Mouse (Mus musculus) olfactory bulb, adult 2 months (tissue): ENCODE data around the gene Pkd1. TPM values are rescaled to one million over a fixed set of nuclear protein-coding genes. Genes with fewer than 3 reads are reported as not detected.

ENCODE experiments used
- H3K27ac ChIP-seq: fragments of 200-500 bp; 2 replicates; pipeline ENCODE4 v1.5.1; 2012; ENCODE audit warnings: low read depth, low read length; ENCODE audit not compliant: insufficient read depth
- H3K4me1 ChIP-seq: fragments of 200-500 bp; 2 replicates; pipeline ENCODE4 v1.6.1; 2012; ENCODE audit warnings: low read length; ENCODE audit not compliant: control insufficient read depth, insufficient read depth
- H3K4me3 ChIP-seq: fragments of 200-500 bp; 2 replicates; pipeline ENCODE4 v1.5.1; 2012; ENCODE audit warnings: mild to moderate bottlenecking, low read depth, low read length, moderate library complexity; ENCODE audit not compliant: insufficient read depth
- CTCF ChIP-seq: fragments of 200-500 bp; IDR thresholded peaks from 2 replicates; pipeline ENCODE4 v1.5.1; 2012; ENCODE audit warnings: low read depth, mild to moderate bottlenecking, low read length, moderate library complexity; ENCODE audit not compliant: insufficient read depth
- POLR2A ChIP-seq: fragments of 200-500 bp; IDR thresholded peaks from 2 replicates; pipeline ENCODE4 v1.6.1; 2012; ENCODE audit warnings: mild to moderate bottlenecking, low read depth, low read length, moderate library complexity; ENCODE audit not compliant: insufficient read depth
- WGBS: fragments of 180-500 bp; shearing (Covaris S2); methylation state at CpG from one replicate; pipeline ENCODE4 v1.1.7; 2018; 5-methylcytosine and 5-hydroxymethylcytosine counted together
- polyA plus RNA-seq: library from polyadenylated mRNA; stranded (reverse); fragments of >200 nt; gene quantifications from 2 replicates; pipeline ENCODE4 v1.2.4, GENCODE M21; 2012; ENCODE audit warnings: low replicate concordance; ENCODE audit not compliant: missing spikeins, insufficient read depth, insufficient read length

The Pkd1 gene
- polyA plus RNA-seq, 1 experiment: not detected

DNA sequence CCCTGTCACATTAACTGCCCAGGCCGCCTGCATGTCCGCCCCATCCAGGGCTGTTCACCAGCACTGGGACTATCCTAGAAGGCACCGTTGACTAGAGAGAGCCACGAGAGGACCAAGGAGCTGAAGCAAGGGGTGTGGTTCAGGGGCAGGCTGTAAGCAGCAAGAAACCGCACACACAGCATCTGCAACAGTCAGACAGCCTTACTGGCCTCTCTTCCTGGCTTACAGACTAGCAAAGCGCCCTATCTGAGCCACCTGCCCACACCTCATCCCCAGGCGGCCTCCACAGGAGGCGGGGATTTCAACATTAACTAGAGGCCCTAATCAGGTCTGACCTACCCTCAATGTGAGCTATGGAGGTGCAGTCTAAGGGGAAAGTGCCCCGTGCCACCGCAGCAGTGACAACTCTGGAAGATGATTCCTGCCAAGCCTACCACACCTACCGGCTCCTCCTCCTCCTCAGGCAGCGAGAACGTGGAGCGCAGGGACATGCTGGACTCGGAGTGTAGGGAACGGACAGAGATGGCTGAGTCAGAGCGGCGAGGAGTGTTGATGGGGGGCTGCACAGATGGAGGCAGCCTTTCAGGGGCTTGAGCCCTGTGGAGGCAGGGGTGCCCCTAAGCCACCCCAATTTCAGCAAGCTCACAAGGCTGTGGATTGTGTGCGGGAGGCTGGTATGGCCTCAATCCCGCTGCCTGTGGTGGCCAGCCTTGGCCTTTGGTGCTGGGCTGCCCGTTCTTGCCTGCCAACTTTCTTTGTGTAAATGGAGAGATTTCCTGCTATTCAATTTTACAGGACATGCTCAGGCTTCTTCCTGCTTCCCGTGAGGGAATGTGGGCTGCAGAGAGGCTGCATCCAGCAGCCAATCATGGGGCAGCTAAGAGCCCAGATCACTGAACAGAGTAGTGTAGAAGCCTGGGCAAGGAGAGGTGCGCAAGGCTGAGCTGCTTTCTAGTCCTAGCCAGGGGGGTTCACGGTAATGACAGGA is 35.1 kb upstream of the Pkd1 start:
- no peak overlapping the region for H3K4me3 ChIP-seq
- 72% methylated on average over 24 of the region's 24 CpGs for WGBS
- 0 out of 2 replicates have a peak, but pooled peaks have one; percentile 23 for TF ChIP-seq POLR2A
- TF ChIP-seq CTCF: no peak
- peaks cover 10% of the 10 kb centered on the region for H3K4me1 ChIP-seq
- H3K27ac ChIP-seq: no peak overlapping the region; the same call in 1 of the 2 replicates

DNA sequence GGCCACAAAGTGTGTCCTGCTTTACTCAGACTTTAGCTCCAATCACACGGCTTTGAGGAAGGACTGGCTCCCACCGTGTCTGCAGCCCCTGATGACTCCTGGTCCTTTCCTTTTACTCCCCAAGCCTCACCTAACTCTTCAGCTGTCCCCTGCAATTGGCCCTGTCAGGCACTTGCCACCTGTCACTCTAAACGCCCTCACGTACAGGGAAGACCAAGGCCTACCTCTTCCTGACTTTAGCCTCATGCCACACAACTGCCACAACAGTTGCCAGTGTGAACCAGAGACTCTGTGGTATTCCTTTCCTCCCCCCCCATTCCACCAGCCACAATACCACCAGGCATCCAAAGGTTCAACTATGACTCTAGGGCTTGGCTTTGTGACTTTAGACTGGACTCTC is 29.2 kb upstream of the Pkd1 start:
- 81% methylated on average over 4 of the region's 4 CpGs for WGBS
- Histone ChIP-seq H3K4me1 (no peaks in the 10 kb centered on the region), H3K27ac (no peak overlapping the region), H3K4me3 (no peak overlapping the region)
- TF ChIP-seq POLR2A (no peak), CTCF (no peak)

DNA sequence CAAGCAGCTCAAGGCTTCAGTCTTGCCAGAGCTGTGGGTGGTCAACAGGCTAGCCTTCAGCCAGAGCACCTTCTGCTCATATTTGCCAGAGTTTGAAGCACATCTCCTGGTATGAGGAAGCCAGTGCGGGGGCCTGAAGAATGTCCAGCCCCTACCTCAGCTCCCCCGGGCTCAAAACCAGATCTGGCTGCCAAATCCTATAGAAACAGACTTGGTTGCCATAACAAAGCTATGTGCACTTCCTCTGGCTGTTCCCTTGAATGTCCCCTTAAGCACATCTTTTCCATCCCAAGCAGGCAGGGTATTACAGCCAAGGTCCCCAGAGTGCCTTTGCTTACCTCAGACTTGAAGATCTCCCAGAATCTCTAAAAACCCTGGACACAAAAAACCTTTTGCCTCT is 24.9 kb upstream of the Pkd1 start:
- 80% methylated on average over 2 of the region's 2 CpGs for WGBS
- no peak overlapping the region for H3K27ac ChIP-seq
- no peak overlapping the region for H3K4me3 ChIP-seq
- TF ChIP-seq POLR2A (no peak), CTCF (no peak)
- peaks cover 7% of the 10 kb centered on the region for H3K4me1 ChIP-seq

DNA sequence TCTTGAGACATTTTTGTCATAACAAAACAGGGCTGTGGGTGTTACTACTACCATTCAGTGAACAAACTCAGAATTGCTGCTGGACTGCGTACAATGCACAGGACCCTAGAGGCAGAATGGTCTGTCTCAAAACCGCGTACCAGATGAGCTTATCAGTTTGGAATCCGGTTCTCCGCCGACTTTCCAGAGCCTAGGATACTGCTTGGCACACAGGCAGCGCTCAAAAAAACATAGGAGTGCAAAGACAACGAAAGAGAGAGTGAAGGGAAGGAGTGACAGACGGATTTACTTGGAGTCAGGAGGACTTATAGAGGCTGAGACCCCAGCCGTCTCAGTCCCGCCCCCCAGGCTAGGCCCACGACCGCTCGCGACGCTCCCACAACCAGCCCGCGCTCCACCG is 22.3 kb upstream of the Pkd1 start:
- peak overlapping the region; percentile 79 for H3K4me3 ChIP-seq
- H3K27ac ChIP-seq: no peak overlapping the region
- WGBS: 0% methylated on average over 15 of the region's 19 CpGs
- H3K4me1 ChIP-seq: peaks cover 14% of the 10 kb centered on the region
- TF ChIP-seq CTCF: no peak
- no peak for TF ChIP-seq POLR2A

DNA sequence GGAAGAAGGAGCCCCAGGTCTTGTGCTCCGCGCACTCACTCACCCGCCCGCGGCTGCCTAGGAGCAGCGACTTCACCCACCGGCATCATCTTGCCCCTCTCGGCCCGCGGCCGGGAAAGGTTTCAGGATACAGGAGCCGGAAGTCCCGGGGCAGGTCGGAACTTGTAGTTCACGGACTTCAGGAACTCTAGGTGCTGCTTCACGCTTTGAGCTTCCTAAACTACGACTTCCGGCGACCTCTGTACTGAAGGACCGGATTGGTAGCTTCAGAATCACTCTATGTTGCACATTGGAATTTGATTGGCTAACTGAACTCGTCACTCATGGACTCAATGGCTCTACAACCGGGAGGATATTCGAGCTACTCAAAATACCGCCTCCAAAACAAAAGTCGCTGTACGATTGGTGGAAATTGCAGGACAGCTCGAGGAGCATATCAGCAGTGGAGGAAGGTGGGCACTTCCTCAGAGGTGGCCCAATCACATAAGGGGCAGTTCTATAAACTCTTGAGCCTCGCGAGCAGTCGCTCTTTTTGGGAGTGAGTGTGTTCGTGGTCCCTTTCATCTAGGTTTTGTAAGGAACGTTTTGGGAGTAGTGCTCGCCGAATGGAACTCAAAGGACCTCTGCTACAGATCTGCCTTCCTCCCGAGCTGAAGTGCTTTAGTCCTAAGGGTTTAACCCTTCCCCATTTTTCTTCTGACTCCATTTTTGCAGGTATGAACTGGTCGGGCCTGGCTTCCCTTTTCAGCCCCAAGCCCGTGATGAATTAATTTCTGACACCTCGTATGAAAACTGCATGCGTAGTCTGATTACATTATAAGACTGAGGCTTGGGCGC is 21.7 kb upstream of the Pkd1 start, which contains the start of gene Traf7:
Traf7 (minus strand) TSS at position 216 of the 837 bp plus-strand sequence.
- Histone ChIP-seq H3K27ac (peak within 1 kb of the TSS; percentile 67), H3K4me1 (peaks cover 16% of the 10 kb centered on the region), H3K4me3 (peak within 1 kb of the TSS; percentile 79)
- 1% methylated on average over 40 of the region's 40 CpGs for WGBS
- no peak for TF ChIP-seq CTCF
- peak; percentile 67 for TF ChIP-seq POLR2A

DNA sequence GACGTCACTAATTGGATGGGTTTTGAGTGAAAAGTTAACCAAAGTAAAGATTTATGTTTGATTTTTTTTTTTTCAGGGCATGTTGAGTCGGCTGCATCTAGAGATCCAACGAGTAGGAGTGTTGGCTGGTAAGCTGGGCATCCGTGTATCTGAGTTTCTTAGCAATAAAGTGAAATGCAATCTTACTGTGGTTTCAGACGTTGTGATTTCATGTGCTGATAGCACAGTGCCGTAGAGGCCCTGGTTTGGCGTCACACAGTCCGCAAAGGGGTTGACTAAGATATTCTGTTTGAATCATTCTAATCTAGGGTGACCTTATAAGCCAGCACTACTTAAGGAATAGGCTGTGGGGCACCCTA is 21.1 kb upstream of the Pkd1 start:
- Histone ChIP-seq H3K27ac (peak overlapping the region; percentile 67), H3K4me3 (peak overlapping the region; percentile 51), H3K4me1 (peaks cover 22% of the 10 kb centered on the region)
- TF ChIP-seq POLR2A (no peak), CTCF (no peak)
- under 1% methylated on average over 8 of the region's 8 CpGs for WGBS

DNA sequence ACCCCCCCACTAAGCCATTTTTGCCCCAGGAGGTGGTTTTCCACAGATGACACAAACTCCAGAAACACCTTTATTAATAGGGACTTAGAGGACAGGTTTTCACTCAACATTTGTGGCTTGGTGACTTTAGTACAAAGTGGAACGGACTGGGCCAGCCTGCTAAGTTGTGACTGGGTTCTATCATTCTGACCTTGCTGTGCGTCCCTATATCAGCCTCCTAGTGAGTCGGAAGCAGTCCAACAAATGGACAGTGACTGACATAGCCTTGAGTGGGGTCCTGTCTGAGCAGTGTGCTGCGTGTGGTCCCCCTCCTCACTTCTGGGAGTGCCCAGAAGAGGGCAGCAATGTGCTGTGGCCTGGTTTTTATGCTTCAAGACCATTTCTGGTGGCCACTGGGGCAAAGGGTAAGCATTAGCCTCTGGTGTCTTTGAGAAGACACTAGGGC is 20.6 kb upstream of the Pkd1 start:
- Histone ChIP-seq H3K4me3 (peak overlapping the region; percentile 31), H3K27ac (no peak overlapping the region), H3K4me1 (peaks cover 24% of the 10 kb centered on the region)
- peak; percentile 60 for TF ChIP-seq CTCF
- TF ChIP-seq POLR2A: no peak
- 2% methylated on average over 4 of the region's 4 CpGs for WGBS

DNA sequence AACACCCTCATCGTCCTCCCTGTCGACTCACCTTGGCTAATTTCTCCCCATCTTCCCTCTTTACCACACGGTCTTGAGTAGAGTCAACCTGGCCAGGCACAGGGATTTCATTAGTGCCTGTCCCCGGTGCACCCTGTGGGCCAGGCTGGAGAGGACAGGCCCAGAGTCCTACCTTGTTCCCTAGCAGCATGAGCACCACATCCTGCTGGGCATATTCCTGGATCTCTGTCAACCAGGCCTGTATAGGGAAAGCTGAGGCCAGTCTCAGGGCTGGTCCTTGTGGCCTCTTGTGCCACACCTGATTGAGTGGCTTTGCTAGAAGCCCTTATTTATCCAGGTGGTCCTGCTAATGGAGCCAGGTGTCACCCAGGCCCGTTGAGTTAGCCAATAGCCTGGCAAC is 19.8 kb upstream of the Pkd1 start:
- WGBS: 32% methylated on average over 5 of the region's 5 CpGs
- H3K4me1 ChIP-seq: peaks cover 24% of the 10 kb centered on the region
- TF ChIP-seq POLR2A (no peak), CTCF (no peak)
- H3K27ac ChIP-seq: no peak overlapping the region
- no peak overlapping the region for H3K4me3 ChIP-seq
